ENCODE assay signal across 8 mouse cellular contexts in the genomic region with DNA sequence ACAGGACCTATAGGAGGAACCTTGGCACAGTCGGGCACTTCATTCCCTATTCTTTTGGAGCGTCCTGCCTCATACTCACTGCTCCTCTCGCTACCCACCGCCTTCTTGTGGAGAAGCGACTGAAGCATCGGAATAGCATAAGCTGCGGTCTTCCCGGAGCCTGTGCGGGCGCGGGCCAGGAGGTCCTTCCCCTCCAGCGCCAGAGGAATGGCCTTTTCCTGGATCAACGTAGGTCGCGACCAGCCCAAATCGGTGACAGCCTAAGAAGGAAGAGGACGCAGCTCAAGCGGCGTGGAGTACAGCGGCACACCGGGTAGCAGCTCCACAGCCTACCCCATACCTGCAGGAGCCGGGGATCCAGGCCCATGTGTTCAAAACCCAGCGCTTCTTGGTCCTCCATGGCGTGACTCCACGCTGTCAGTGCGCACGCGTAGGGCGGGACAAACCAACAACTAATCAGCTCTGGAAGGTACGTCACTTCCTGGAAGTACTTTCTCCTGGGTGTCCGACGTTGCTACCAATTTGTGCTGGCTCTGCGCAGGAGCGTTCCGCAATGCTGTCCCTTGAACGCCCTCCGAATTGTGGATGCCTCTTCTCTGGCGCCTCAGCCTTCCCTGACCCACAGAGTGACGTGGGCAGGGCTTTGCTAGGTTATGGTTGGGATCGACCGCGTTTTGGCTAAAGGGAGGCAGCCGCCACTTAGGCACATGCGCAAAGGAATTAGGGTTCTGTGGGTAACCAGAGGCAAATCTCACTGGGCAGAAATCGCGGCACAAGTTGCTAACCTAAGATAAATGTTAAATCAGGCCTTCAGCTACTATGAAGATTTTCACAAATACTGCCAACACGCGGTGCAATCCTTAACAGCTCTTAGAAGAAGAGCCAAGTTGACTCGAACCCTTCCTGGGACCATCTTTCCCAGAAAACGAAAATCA. TPM values are rescaled to one million over a fixed set of nuclear protein-coding genes. Genes with fewer than 3 reads are reported as not detected.
DNase-seq lines count a peak whose midpoint lies in the region; ATAC-seq lines count a peak whose summit lies in the region.

Gene Ddx56, minus strand, starts transcription at position 453 of the 935 bp plus-strand sequence.

- intact Hi-C loops in gastrocnemius, postnatal 14 days (cut with DNase I; ENCODE audit: low total_unique reads) = no loop called here
- intact Hi-C loops in left cerebral cortex, postnatal 10 days (cut with DNase I) = loop anchor here (5.0 kb wide), 1 partner anchor 290 kb away; no protein-coding TSS in a partner anchor

- ATAC-seq in inflammation-experienced regulatory T-cells, adult 6 months = peak; percentile 99
- ATAC-seq in megakaryocyte-erythroid progenitor cell, adult 5-6 weeks (replicated peaks; ENCODE audit: low FRiP score, low TSS enrichment, poor library complexity, severe bottlenecking) = peak; percentile 92

- peak; percentile 93 to 98 for DNase-seq in adrenal gland, adult (ENCODE audit: inconsistent age in 2 of 2, low spot score in 1 of 2)
- peak; percentile 97 for DNase-seq in embryo, embryonic 10.5 days (ENCODE audit: low spot score)
- peak; percentile 91 for DNase-seq in gastrocnemius, postnatal 14 days
- peak; percentile 94 for DNase-seq in left cerebral cortex, postnatal 10 days (ENCODE audit: extremely low spot score in 1 of 2, low spot score in 2 of 2)
- DNase-seq in right cerebral cortex, postnatal 25 days = peak; percentile 89
- DNase-seq in urinary bladder, postnatal 4 days (ENCODE audit: low spot score in 2 of 2) = peak; percentile 84 to 89

RNA-seq across cellular contexts. Expression of gene Ddx56, which starts in this region (rescaled TPM):
- 10 to 100 TPM; 26.8 to 31.4 TPM for total RNA-seq in gastrocnemius, postnatal 14 days (2021)
- polyA plus RNA-seq in inflammation-experienced regulatory T-cells, adult 6 months (2017; shearing (Covaris generic)) = 100 to 1,000 TPM in 1 of 3 experiments, 10 to 100 TPM in 2; 58.0 to 107 (median 96.8) TPM
- 10 to 100 TPM; 44.6 to 51.0 TPM for total RNA-seq in left cerebral cortex, postnatal 10 days (2021)
- total RNA-seq in megakaryocyte-erythroid progenitor cell, adult 5-6 weeks (2014; fragmentation: Nextera tagmentation) = 59.5 and 69.2 TPM in 2 replicates
- total RNA-seq in megakaryocyte-erythroid progenitor cell, adult 5-6 weeks (2017) = 53.9 and 63.2 TPM in 2 replicates

Comparison
In these comparisons a context has a peak if more than half of its experiments do, and no peak if none do; other contexts are left out.
1. Peak in every context shown above with its lines: DNase-seq and ATAC-seq.